Mouse (Mus musculus) liver, embryonic 15.5 days (tissue): ENCODE measurements around the gene Ddost. TPM values are rescaled to one million over a fixed set of nuclear protein-coding genes. Genes with fewer than 3 reads are reported as not detected.

ENCODE experiments used
- ATAC-seq: fragments of 200-750 bp; cut with Nextera tagmentation; 2 replicates; pipeline ENCODE4 v1.8.0; 2017; ENCODE audit warnings: moderate number of reproducible peaks, mild to moderate bottlenecking, moderate library complexity; ENCODE audit not compliant: insufficient read depth
- H3K27ac ChIP-seq: fragments of 300-500 bp; sonication (generic); replicated peaks from 2 replicates; pipeline ENCODE4 v1.5.1; 2015; ENCODE audit warnings: mild to moderate bottlenecking, inconsistent platforms
- H3K27me3 ChIP-seq: fragments of 300-500 bp; sonication (generic); 2 replicates; pipeline ENCODE4 v1.6.1; 2015; ENCODE audit warnings: mild to moderate bottlenecking, inconsistent platforms
- H3K36me3 ChIP-seq: fragments of 300-500 bp; sonication (generic); replicated peaks from 2 replicates; pipeline ENCODE4 v1.6.1; 2015; ENCODE audit warnings: moderate library complexity, mild to moderate bottlenecking, inconsistent platforms
- H3K4me1 ChIP-seq: fragments of 300-500 bp; sonication (generic); replicated peaks from 2 replicates; pipeline ENCODE4 v1.6.1; 2015; ENCODE audit warnings: inconsistent platforms
- H3K4me2 ChIP-seq: fragments of 300-500 bp; sonication (generic); 2 replicates; pipeline ENCODE4 v1.6.1; 2015; ENCODE audit warnings: moderate library complexity, mild to moderate bottlenecking, inconsistent platforms
- H3K4me3 ChIP-seq: fragments of 300-500 bp; sonication (generic); replicated peaks from 2 replicates; pipeline ENCODE4 v1.5.1; 2015; ENCODE audit warnings: mild to moderate bottlenecking, inconsistent platforms
- H3K9ac ChIP-seq: fragments of 300-500 bp; sonication (generic); 2 replicates; pipeline ENCODE4 v1.6.1; 2015; ENCODE audit warnings: moderate library complexity, mild to moderate bottlenecking, inconsistent platforms
- H3K9me3 ChIP-seq: fragments of 300-500 bp; sonication (generic); replicated peaks from 2 replicates; pipeline ENCODE4 v1.6.1; 2016; ENCODE audit warnings: inconsistent platforms
- WGBS: fragments of 180-500 bp; shearing (Covaris S2); methylation state at CpG from one replicate; pipeline ENCODE4 v1.1.7; 2015; ENCODE audit warnings: mixed read lengths; ENCODE audit not compliant: insufficient replicate concordance; 5-methylcytosine and 5-hydroxymethylcytosine counted together
- microRNA-seq: library from miRNA; unstranded; fragments of <30 nt; microRNA quantifications from one replicate; pipeline ENCODE4, GENCODE M21; 2016
- polyA plus RNA-seq: library from polyadenylated mRNA; unstranded; fragments of >200 nt; fragmentation: Nextera tagmentation; extraction: Ambion mirVana; gene quantifications from 2 replicates; pipeline ENCODE4 v1.2.1, GENCODE M21; 2015

Ddost gene
- polyA plus RNA-seq, 1 experiment from 2014 or later: 173 TPM

- Histone ChIP-seq H3K9ac (no peak overlapping the region), H3K9me3 (no peaks in the 10 kb centered on the region), H3K4me1 (no peaks in the 10 kb centered on the region), H3K36me3 (no peaks in the 10 kb centered on the region), H3K27me3 (no peaks in the 10 kb centered on the region), H3K4me3 (no peak overlapping the region), H3K4me2 (no peak overlapping the region), H3K27ac (no peak overlapping the region)
- WGBS: 52% methylated on average over 2 of the region's 2 CpGs
- ATAC-seq: no peak
Observed at GRCm38 (mm10) chr4:138355496-138355895, 51.0 kb downstream of the Ddost start.

GRCm38 (mm10) chr4:138356141-138356540 is 51.6 kb downstream of the Ddost start:
- no peak overlapping the region for H3K9ac ChIP-seq
- no peak overlapping the region for H3K27ac ChIP-seq
- no peaks in the 10 kb centered on the region for H3K27me3 ChIP-seq
- H3K36me3 ChIP-seq: no peaks in the 10 kb centered on the region
- 60% methylated on average over 8 of the region's 8 CpGs for WGBS
- ATAC-seq: no peak
- H3K4me2 ChIP-seq: no peak overlapping the region
- no peak overlapping the region for H3K4me3 ChIP-seq
- no peaks in the 10 kb centered on the region for H3K9me3 ChIP-seq
- no peaks in the 10 kb centered on the region for H3K4me1 ChIP-seq

GRCm38 (mm10) chr4:138356551-138356950 is 52.0 kb downstream of the Ddost start:
- Histone ChIP-seq H3K9ac (no peak overlapping the region), H3K4me1 (no peaks in the 10 kb centered on the region), H3K27ac (no peak overlapping the region), H3K4me2 (no peak overlapping the region), H3K27me3 (no peaks in the 10 kb centered on the region), H3K4me3 (no peak overlapping the region), H3K9me3 (no peaks in the 10 kb centered on the region), H3K36me3 (no peaks in the 10 kb centered on the region)
- 84% methylated on average over 12 of the region's 12 CpGs for WGBS
- ATAC-seq: no peak

- no peaks in the 10 kb centered on the region for H3K4me1 ChIP-seq
- H3K9me3 ChIP-seq: no peaks in the 10 kb centered on the region
- no peaks in the 10 kb centered on the region for H3K36me3 ChIP-seq
- no peak overlapping the region for H3K4me3 ChIP-seq
- no peak overlapping the region for H3K9ac ChIP-seq
- no peaks in the 10 kb centered on the region for H3K27me3 ChIP-seq
- WGBS: 47% methylated on average over 3 of the region's 3 CpGs
- H3K27ac ChIP-seq: no peak overlapping the region
- no peak for ATAC-seq
- H3K4me2 ChIP-seq: no peak overlapping the region
Observed at GRCm38 (mm10) chr4:138358176-138358575, 53.6 kb downstream of the Ddost start.

GRCm38 (mm10) chr4:138361370-138361821 is 56.9 kb downstream of the Ddost start:
- Histone ChIP-seq H3K27ac (no peak overlapping the region), H3K36me3 (no peaks in the 10 kb centered on the region), H3K4me1 (no peaks in the 10 kb centered on the region), H3K4me2 (no peak overlapping the region), H3K27me3 (no peaks in the 10 kb centered on the region), H3K4me3 (no peak overlapping the region), H3K9me3 (no peaks in the 10 kb centered on the region), H3K9ac (no peak overlapping the region)
- ATAC-seq: no peak
- 29% methylated on average over 11 of the region's 11 CpGs for WGBS

Small RNA genes lying within 50 kb of the gene (microRNA-seq; reads per million reads assigned to microRNA genes)
- 1.0 reads per million for gene Gm27646
- 1.0 reads per million for gene Mir7019

Other genes starting within 250 kb of the Ddost start
- gene Hp1bp3, start 88.4 kb upstream of the Ddost start, polyA plus RNA-seq: 36.3 and 40.0 TPM in 2 replicates
- gene Sh2d5, start 54.3 kb upstream of the Ddost start, polyA plus RNA-seq: 0.63 and 1.1 TPM in 2 replicates
- gene Kif17, start 54.3 kb upstream of the Ddost start, polyA plus RNA-seq: 0.30 and 0.32 TPM in 2 replicates
- gene Pink1, start 21.6 kb downstream of the Ddost start, polyA plus RNA-seq: 35.7 and 38.3 TPM in 2 replicates
- 5.5 and 5.7 TPM in 2 replicates for gene Cda, start 63.3 kb downstream of the Ddost start, polyA plus RNA-seq
- not detected in 2 replicates for gene Fam43b, start 91.8 kb downstream of the Ddost start, polyA plus RNA-seq
- 7.8 and 8.6 TPM in 2 replicates for gene Mul1, start 129.9 kb downstream of the Ddost start, polyA plus RNA-seq
- gene Camk2n1, start 149.6 kb downstream of the Ddost start, polyA plus RNA-seq: 1.3 and 1.4 TPM in 2 replicates